Mouse (Mus musculus): ENCODE results near the gene Spata32.

Spata32 gene

GRCm38 (mm10) chr11:103262412-103263267, 44.4 kb upstream of the Spata32 start:
- peaks cover 14% of the 10 kb centered on the region for H3K27me3 ChIP-seq (ENCODE audit: insufficient read depth, low read length)
- H3K9me3 ChIP-seq (ENCODE audit: low read length): no peaks in the 10 kb centered on the region
- no peaks in the 10 kb centered on the region for H3K36me3 ChIP-seq (ENCODE audit: insufficient read depth, low read length)
- H3K4me3 ChIP-seq (replicated peaks; ENCODE audit: low read length): no peak overlapping the region
- TF ChIP-seq POU5F1 (IDR thresholded peaks at IDR 0.05; ENCODE audit: borderline replicate concordance, low read length) (no peak), NANOG (IDR thresholded peaks at IDR 0.05; ENCODE audit: borderline replicate concordance, low read length) (no peak), CTCF (conservative IDR thresholded peaks at IDR 0.05; ENCODE audit: low read length) (no peak)
- peaks cover 15% of the 10 kb centered on the region for H3K4me1 ChIP-seq (replicated peaks; ENCODE audit: low read depth, low read length)

GRCm38 (mm10) chr11:103261671-103262411, 43.6 kb upstream of the Spata32 start:
- Histone ChIP-seq H3K27me3 (ENCODE audit: insufficient read depth, low read length) (peaks cover 11% of the 10 kb centered on the region), H3K36me3 (ENCODE audit: insufficient read depth, low read length) (no peaks in the 10 kb centered on the region), H3K4me1 (replicated peaks; ENCODE audit: low read depth, low read length) (peaks cover 14% of the 10 kb centered on the region)

GRCm38 (mm10) chr11:103260515-103261192, 42.4 kb upstream of the Spata32 start:
- H3K36me3 ChIP-seq (ENCODE audit: insufficient read depth, low read length): no peaks in the 10 kb centered on the region
- H3K9me3 ChIP-seq (ENCODE audit: low read length): no peaks in the 10 kb centered on the region
- TF ChIP-seq POU5F1 (IDR thresholded peaks at IDR 0.05; ENCODE audit: borderline replicate concordance, low read length): no peak
- no peak for TF ChIP-seq NANOG (IDR thresholded peaks at IDR 0.05; ENCODE audit: borderline replicate concordance, low read length)
- no peak for TF ChIP-seq CTCF (conservative IDR thresholded peaks at IDR 0.05; ENCODE audit: low read length)
- H3K4me3 ChIP-seq (replicated peaks; ENCODE audit: low read length): no peak overlapping the region
- H3K4me1 ChIP-seq (replicated peaks; ENCODE audit: low read depth, low read length): peaks cover 7% of the 10 kb centered on the region; the same call in 1 of the 2 replicates
- H3K27me3 ChIP-seq (ENCODE audit: insufficient read depth, low read length): no peaks in the 10 kb centered on the region

More at GRCm38 (mm10) chr11:103261671-103262411, 43.6 kb upstream of the Spata32 start:
- Histone ChIP-seq H3K9me3 (ENCODE audit: low read length) (no peaks in the 10 kb centered on the region), H3K4me3 (replicated peaks; ENCODE audit: low read length) (no peak overlapping the region)
- TF ChIP-seq POU5F1 (IDR thresholded peaks at IDR 0.05; ENCODE audit: borderline replicate concordance, low read length) (no peak), NANOG (IDR thresholded peaks at IDR 0.05; ENCODE audit: borderline replicate concordance, low read length) (no peak), CTCF (conservative IDR thresholded peaks at IDR 0.05; ENCODE audit: low read length) (no peak)

- Histone ChIP-seq H3K9me3 (ENCODE audit: low read length) (no peaks in the 10 kb centered on the region), H3K27me3 (ENCODE audit: insufficient read depth, low read length) (no peaks in the 10 kb centered on the region), H3K4me1 (replicated peaks; ENCODE audit: low read depth, low read length) (peaks cover 7% of the 10 kb centered on the region; the same call in 1 of the 2 replicates), H3K4me3 (replicated peaks; ENCODE audit: low read length) (no peak overlapping the region), H3K36me3 (ENCODE audit: insufficient read depth, low read length) (no peaks in the 10 kb centered on the region)
- TF ChIP-seq NANOG (IDR thresholded peaks at IDR 0.05; ENCODE audit: borderline replicate concordance, low read length) (no peak), CTCF (conservative IDR thresholded peaks at IDR 0.05; ENCODE audit: low read length) (no peak), POU5F1 (IDR thresholded peaks at IDR 0.05; ENCODE audit: borderline replicate concordance, low read length) (no peak)
Observed at GRCm38 (mm10) chr11:103260034-103260433, 41.8 kb upstream of the Spata32 start.

- Histone ChIP-seq H3K36me3 (ENCODE audit: insufficient read depth, low read length) (no peaks in the 10 kb centered on the region), H3K4me1 (replicated peaks; ENCODE audit: low read depth, low read length) (peaks cover 9% of the 10 kb centered on the region; the same call in 1 of the 2 replicates), H3K27me3 (ENCODE audit: insufficient read depth, low read length) (no peaks in the 10 kb centered on the region), H3K4me3 (replicated peaks; ENCODE audit: low read length) (no peak overlapping the region), H3K9me3 (ENCODE audit: low read length) (no peaks in the 10 kb centered on the region)
- TF ChIP-seq POU5F1 (IDR thresholded peaks at IDR 0.05; ENCODE audit: borderline replicate concordance, low read length) (no peak), CTCF (conservative IDR thresholded peaks at IDR 0.05; ENCODE audit: low read length) (no peak)
Observed at GRCm38 (mm10) chr11:103257938-103258481, 39.8 kb upstream of the Spata32 start.

- Histone ChIP-seq H3K4me3 (replicated peaks; ENCODE audit: low read length) (no peak overlapping the region), H3K27me3 (ENCODE audit: insufficient read depth, low read length) (no peaks in the 10 kb centered on the region), H3K36me3 (ENCODE audit: insufficient read depth, low read length) (no peaks in the 10 kb centered on the region), H3K4me1 (replicated peaks; ENCODE audit: low read depth, low read length) (peaks cover 5% of the 10 kb centered on the region; the same call in 1 of the 2 replicates), H3K9me3 (ENCODE audit: low read length) (no peaks in the 10 kb centered on the region)
- TF ChIP-seq POU5F1 (IDR thresholded peaks at IDR 0.05; ENCODE audit: borderline replicate concordance, low read length): no peak
- no peak for TF ChIP-seq CTCF (conservative IDR thresholded peaks at IDR 0.05; ENCODE audit: low read length)
- TF ChIP-seq NANOG (IDR thresholded peaks at IDR 0.05; ENCODE audit: borderline replicate concordance, low read length): no peak
Observed at GRCm38 (mm10) chr11:103253605-103254004, 35.4 kb upstream of the Spata32 start.

GRCm38 (mm10) chr11:103252380-103252779, 34.1 kb upstream of the Spata32 start:
- Histone ChIP-seq H3K27me3 (ENCODE audit: insufficient read depth, low read length) (no peaks in the 10 kb centered on the region), H3K4me1 (replicated peaks; ENCODE audit: low read depth, low read length) (peaks cover 8% of the 10 kb centered on the region; the same call in 1 of the 2 replicates), H3K36me3 (ENCODE audit: insufficient read depth, low read length) (no peaks in the 10 kb centered on the region), H3K9me3 (ENCODE audit: low read length) (no peaks in the 10 kb centered on the region), H3K4me3 (replicated peaks; ENCODE audit: low read length) (no peak overlapping the region)
- TF ChIP-seq POU5F1 (IDR thresholded peaks at IDR 0.05; ENCODE audit: borderline replicate concordance, low read length): no peak
- no peak for TF ChIP-seq NANOG (IDR thresholded peaks at IDR 0.05; ENCODE audit: borderline replicate concordance, low read length)
- no peak for TF ChIP-seq CTCF (conservative IDR thresholded peaks at IDR 0.05; ENCODE audit: low read length)
